Mouse (Mus musculus): ENCODE data around the gene Manba. TPM values are rescaled to one million over a fixed set of nuclear protein-coding genes. Genes with fewer than 3 reads are reported as not detected.

Manba gene
- polyA plus RNA-seq, 1 experiment, result 1.8 TPM

DNA sequence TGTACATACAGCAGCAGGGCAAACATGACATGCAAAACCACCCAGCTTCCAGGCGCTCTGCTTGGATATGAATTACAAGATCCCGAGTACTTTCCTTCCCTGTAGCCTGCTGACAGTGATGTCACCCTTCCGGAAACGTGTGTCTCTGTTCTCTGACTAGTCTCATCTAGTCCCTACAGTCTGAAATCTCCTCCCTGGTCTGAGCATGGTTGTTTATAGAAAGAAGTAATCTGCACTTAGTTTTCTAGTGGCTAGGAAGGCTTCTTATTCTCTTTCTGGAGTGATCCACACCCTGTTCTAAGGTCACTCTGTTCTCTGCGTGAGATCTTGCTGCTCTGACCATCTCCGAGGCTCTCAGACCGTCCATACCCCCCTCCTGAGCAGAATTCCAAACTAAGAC, 76.6 kb downstream of the Manba start:
- no peak for TF ChIP-seq GATA1 (IDR thresholded peaks at IDR 0.05; ENCODE audit: low read length)

- TF ChIP-seq GATA1 (IDR thresholded peaks at IDR 0.05; ENCODE audit: low read length), result no peak
Observed at GRCm38 (mm10) chr3:135563163-135563689, 77.8 kb downstream of the Manba start.

DNA sequence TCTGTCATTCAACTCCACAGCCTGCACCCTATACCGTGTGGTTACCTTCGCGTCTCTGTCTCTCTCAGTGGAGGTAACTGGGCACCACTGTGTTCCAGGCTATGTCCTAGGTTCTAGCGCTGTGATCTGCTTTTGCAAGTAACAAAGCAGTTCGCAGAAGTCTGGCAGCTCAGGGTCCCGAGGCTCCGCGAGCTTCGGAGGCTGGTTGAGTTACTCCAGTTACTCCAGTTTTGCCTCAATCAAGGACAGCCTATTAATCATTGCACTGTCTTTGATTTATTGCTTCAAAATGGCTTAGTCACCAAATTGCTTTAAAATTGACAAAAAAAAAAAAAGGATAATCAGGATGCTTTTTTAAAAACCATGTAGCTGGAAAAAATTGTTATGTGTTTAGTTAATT, 79.3 kb downstream of the Manba start:
- no peak for TF ChIP-seq GATA1 (IDR thresholded peaks at IDR 0.05; ENCODE audit: low read length)

- no peak for TF ChIP-seq GATA1 (IDR thresholded peaks at IDR 0.05; ENCODE audit: low read length)
Observed at GRCm38 (mm10) chr3:135565306-135565705, 79.9 kb downstream of the Manba start.

DNA sequence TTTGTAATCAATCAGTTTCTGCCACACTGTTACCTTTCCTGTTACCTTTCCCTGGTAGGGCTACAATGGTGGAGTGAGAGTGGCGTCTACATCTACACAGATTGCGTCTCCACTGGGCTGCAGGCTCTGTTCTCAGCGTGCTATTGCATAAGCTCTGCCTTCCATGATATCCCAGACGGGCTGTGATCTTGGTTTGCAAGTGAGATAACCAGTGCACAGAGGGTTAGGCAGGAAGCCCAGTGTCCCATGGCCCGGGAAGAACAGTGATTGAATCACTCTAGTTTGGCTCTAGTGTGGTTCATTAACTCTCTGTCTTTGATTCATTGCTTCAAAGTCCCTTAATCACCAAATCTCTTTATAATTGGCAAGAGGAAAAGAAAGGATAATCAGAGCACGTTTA, 82.5 kb downstream of the Manba start:
- TF ChIP-seq GATA1 (IDR thresholded peaks at IDR 0.05; ENCODE audit: low read length), result no peak

DNA sequence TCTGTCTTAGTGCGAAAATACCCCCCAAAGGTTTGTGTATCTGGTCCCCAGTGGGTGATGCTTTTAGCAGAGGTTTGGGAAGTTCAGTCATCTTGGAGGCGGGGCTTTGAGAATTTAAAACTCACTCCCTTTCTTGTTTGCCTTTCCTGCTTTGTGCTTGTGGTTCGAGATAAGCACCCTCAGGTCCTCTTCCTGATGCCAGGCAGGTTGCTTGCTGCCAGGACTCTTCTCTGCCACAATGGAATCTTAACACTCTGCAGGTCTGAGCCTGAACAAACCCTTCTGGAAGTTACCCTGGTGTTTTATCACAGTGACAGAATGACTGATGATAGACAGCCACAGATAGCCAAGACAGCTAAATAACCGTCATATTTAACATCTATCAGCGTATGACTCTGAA, 83.2 kb downstream of the Manba start:
- TF ChIP-seq GATA1 (IDR thresholded peaks at IDR 0.05; ENCODE audit: low read length), result no peak

- TF ChIP-seq GATA1 (IDR thresholded peaks at IDR 0.05; ENCODE audit: low read length), result no peak
Observed at GRCm38 (mm10) chr3:135571540-135571939, 86.1 kb downstream of the Manba start.

- TF ChIP-seq GATA1 (IDR thresholded peaks at IDR 0.05; ENCODE audit: low read length), result no peak
Observed at GRCm38 (mm10) chr3:135573051-135573450, 87.6 kb downstream of the Manba start.

GRCm38 (mm10) chr3:135575126-135575525, 89.7 kb downstream of the Manba start:
- TF ChIP-seq GATA1 (IDR thresholded peaks at IDR 0.05; ENCODE audit: low read length), result no peak

- TF ChIP-seq GATA1 (IDR thresholded peaks at IDR 0.05; ENCODE audit: low read length), result no peak
Observed at GRCm38 (mm10) chr3:135578588-135579140, 93.3 kb downstream of the Manba start.

DNA sequence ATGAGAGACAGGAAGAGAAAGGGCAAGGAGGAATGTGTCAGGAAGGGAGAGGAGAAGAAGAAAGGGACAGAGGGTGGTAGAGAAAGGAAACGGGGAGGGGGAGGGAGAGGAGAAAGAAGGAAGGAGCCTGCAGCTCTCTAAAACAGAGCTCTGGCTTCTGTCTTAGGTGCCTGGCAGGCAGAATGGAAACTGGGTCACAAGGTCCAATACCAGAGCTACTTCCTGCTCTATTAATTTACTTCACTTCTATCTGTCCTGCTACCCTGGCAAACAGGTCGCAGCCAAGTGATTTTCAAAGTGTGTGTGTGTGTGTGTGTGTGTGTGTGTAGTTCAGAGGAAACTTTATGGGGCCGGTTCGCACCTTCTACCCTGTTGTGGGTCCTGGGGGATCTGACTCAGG, 93.8 kb downstream of the Manba start:
- no peak for TF ChIP-seq GATA1 (IDR thresholded peaks at IDR 0.05; ENCODE audit: low read length)

- no peak for TF ChIP-seq GATA1 (IDR thresholded peaks at IDR 0.05; ENCODE audit: low read length)
Observed at GRCm38 (mm10) chr3:135580439-135581275, 95.2 kb downstream of the Manba start.

GRCm38 (mm10) chr3:135581606-135582117, 96.3 kb downstream of the Manba start:
- no peak for TF ChIP-seq GATA1 (IDR thresholded peaks at IDR 0.05; ENCODE audit: low read length)

DNA sequence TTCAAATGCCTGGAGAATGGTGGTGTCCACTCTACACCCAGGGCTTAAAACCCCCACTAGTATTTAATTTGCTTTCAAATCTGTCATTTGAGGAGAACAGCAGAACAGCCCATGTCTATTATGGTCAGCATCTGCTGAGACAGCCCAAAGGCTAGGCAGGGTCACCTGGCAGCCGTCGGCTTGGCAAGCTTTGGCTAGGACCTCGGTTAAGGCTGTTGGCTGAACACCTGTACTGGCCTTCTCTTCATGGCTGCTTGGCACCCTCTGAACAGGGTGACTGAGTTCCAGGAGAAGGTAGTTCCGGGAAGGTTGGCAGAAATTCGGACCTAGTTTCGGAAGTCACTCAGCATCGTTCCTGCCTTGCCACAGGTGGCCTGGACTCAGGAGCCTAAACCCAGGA, 96.8 kb downstream of the Manba start:
- TF ChIP-seq GATA1 (IDR thresholded peaks at IDR 0.05; ENCODE audit: low read length), result no peak

GRCm38 (mm10) chr3:135585482-135585881, 100.1 kb downstream of the Manba start:
- TF ChIP-seq GATA1 (IDR thresholded peaks at IDR 0.05; ENCODE audit: low read length), result no peak

DNA sequence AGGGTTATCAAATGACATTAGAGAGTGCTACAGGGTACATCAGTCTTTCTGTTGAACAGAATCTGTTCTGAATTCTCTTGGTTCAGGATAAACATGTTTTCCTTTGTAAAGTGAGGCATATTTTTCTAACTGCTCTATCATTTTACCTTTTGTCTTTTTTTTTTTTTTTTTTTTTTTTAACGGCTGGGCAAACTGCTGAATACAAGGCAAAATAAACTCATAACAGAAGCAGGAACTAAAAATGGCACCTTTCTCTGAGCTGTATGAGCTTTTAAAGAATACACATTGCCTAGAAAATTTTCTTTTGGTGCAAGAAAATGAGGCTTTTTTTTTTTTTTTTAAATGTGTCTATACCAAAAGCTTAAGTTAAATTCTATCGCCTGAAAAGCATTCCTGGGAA, 100.6 kb downstream of the Manba start:
- no peak for TF ChIP-seq GATA1 (IDR thresholded peaks at IDR 0.05; ENCODE audit: low read length)

GRCm38 (mm10) chr3:135586471-135586880, 101.1 kb downstream of the Manba start:
- no peak for TF ChIP-seq GATA1 (IDR thresholded peaks at IDR 0.05; ENCODE audit: low read length)

Measured in G1E-ER4 (cell line).